In genomic region chr3:36310642-36311267, GRCm38 (mm10) we compare ENCODE assay signal across 12 mouse cellular contexts.
DNase-seq lines count a peak whose midpoint lies in the region; ATAC-seq and TF ChIP-seq lines count a peak whose summit lies in the region.
"Had no signal": no experiment of that assay in that cellular context is flagged by ENCODE, and none has a peak within 500 bp of the region (broad histone marks: within the 10 kb centered on the region; RNA-seq: fewer than 3 reads in every experiment).

No protein-coding gene starts in this region.

- H3K36me3 ChIP-seq in heart, embryonic 14.5 days (ENCODE audit: control insufficient read depth, insufficient read depth, low read length): no peaks in the 10 kb centered on the region
- no peaks in the 10 kb centered on the region for H3K36me3 ChIP-seq in hindbrain, embryonic 13.5 days
- no peaks in the 10 kb centered on the region for H3K36me3 ChIP-seq in midbrain, embryonic 15.5 days (replicated peaks)
- H3K36me3 ChIP-seq in thymus, adult 2 months (ENCODE audit: control insufficient read depth, insufficient read depth, low read length): no peaks in the 10 kb centered on the region

- ATAC-seq in heart, embryonic 14.5 days (ENCODE audit: insufficient number of reproducible peaks, insufficient read depth, low FRiP score, low read depth): no peak
- ATAC-seq in hindbrain, embryonic 13.5 days (ENCODE audit: low FRiP score): no peak
- peak; percentile 69 for ATAC-seq in midbrain, embryonic 15.5 days (replicated peaks)
- no peak for ATAC-seq in CD4-positive, CD25-positive, alpha-beta regulatory T cell, adult 4 months
- no peak for ATAC-seq in erythroid progenitor cell, adult 5-6 weeks (replicated peaks; ENCODE audit: low FRiP score, poor library complexity, severe bottlenecking)

- peak overlapping the region; percentile 25; the same call in 1 of the 2 replicates for H3K9ac ChIP-seq in heart, embryonic 14.5 days (ENCODE audit: low read length)
- no peak overlapping the region for H3K9ac ChIP-seq in hindbrain, embryonic 13.5 days
- no peak overlapping the region for H3K9ac ChIP-seq in midbrain, embryonic 15.5 days

- no peak for DNase-seq in heart, adult 11 months
- peak; percentile 40 for DNase-seq in embryo, embryonic 9.5 days (ENCODE audit: extremely low spot score)
- no peak for DNase-seq in thymus, adult 2 months
- DNase-seq: cerebellum, postnatal 25 days; gastrocnemius, postnatal 10 days; lung, adult 2 months had no signal

- TF ChIP-seq POLR2A in thymus, adult 2 months (IDR thresholded peaks at IDR 0.05; ENCODE audit: control insufficient read depth, extremely low read depth, insufficient read depth, low read length, poor library complexity): no peak

- no peaks in the 10 kb centered on the region for H3K4me1 ChIP-seq in heart, embryonic 14.5 days (ENCODE audit: control insufficient read depth in 2 of 2, insufficient read depth in 2 of 2, low read length in 2 of 2)
- H3K4me1 ChIP-seq in hindbrain, embryonic 13.5 days (replicated peaks): peaks cover 4% of the 10 kb centered on the region; the same call in 1 of the 2 replicates
- peaks cover 6% of the 10 kb centered on the region for H3K4me1 ChIP-seq in midbrain, embryonic 15.5 days
- no peaks in the 10 kb centered on the region for H3K4me1 ChIP-seq in thymus, adult 2 months (replicated peaks; ENCODE audit: control insufficient read depth, insufficient read depth, low read length)

- 5% methylated on average over 9 of the region's 9 CpGs for WGBS in heart, embryonic 14.5 days
- WGBS in hindbrain, embryonic 13.5 days: under 1% methylated on average over 9 of the region's 9 CpGs
- under 1% methylated on average over 9 of the region's 9 CpGs for WGBS in midbrain, embryonic 15.5 days
- WGBS in thymus, adult 2 months: 26% methylated on average over 9 of the region's 9 CpGs

- 0 out of 2 replicates have a peak, but pooled peaks cover 2% of the 10 kb centered on the region for H3K9me3 ChIP-seq in heart, embryonic 14.5 days (ENCODE audit: control insufficient read depth, low read length)
- no peaks in the 10 kb centered on the region for H3K9me3 ChIP-seq in hindbrain, embryonic 13.5 days
- H3K9me3 ChIP-seq in midbrain, embryonic 15.5 days: no peaks in the 10 kb centered on the region

- peak overlapping the region; percentile 53 for H3K4me2 ChIP-seq in heart, embryonic 14.5 days (ENCODE audit: low read length)
- peak overlapping the region; percentile 43 for H3K4me2 ChIP-seq in hindbrain, embryonic 13.5 days
- H3K4me2 ChIP-seq in midbrain, embryonic 15.5 days: peak overlapping the region; percentile 38

- no peak overlapping the region for H3K27ac ChIP-seq in heart, embryonic 14.5 days (replicated peaks in 1 of 2; ENCODE audit: control insufficient read depth in 1 of 2, insufficient read depth in 1 of 2, low read depth in 2 of 2, low read length in 2 of 2)
- no peak overlapping the region for H3K27ac ChIP-seq in hindbrain, embryonic 13.5 days
- H3K27ac ChIP-seq in midbrain, embryonic 15.5 days: no peak overlapping the region
- no peak overlapping the region for H3K27ac ChIP-seq in thymus, adult 2 months (ENCODE audit: control insufficient read depth, insufficient read depth, low read length)
- H3K27ac ChIP-seq: layer of hippocampus, adult 2 months had no signal

- 0 out of 4 replicates have a peak overlapping the region, but pooled peaks of 1 of the 2 experiments have one; percentile 18 for H3K4me3 ChIP-seq in heart, embryonic 14.5 days (ENCODE audit: control insufficient read depth in 1 of 2, insufficient read depth in 1 of 2, low read depth in 1 of 2, low read length in 2 of 2)
- H3K4me3 ChIP-seq in hindbrain, embryonic 13.5 days: no peak overlapping the region
- 0 out of 2 replicates have a peak overlapping the region, but pooled peaks have one; percentile 9 for H3K4me3 ChIP-seq in midbrain, embryonic 15.5 days
- H3K4me3 ChIP-seq in thymus, adult 2 months (ENCODE audit: control insufficient read depth, insufficient read depth, low read length): no peak overlapping the region
- H3K4me3 ChIP-seq: layer of hippocampus, adult 2 months had no signal

- H3K27me3 ChIP-seq in heart, embryonic 14.5 days (ENCODE audit: control insufficient read depth, insufficient read depth, low read length): no peaks in the 10 kb centered on the region
- H3K27me3 ChIP-seq in hindbrain, embryonic 13.5 days: no peaks in the 10 kb centered on the region
- H3K27me3 ChIP-seq in midbrain, embryonic 15.5 days (replicated peaks): no peaks in the 10 kb centered on the region
- no peaks in the 10 kb centered on the region for H3K27me3 ChIP-seq in thymus, adult 2 months (ENCODE audit: control insufficient read depth, insufficient read depth, low read length)

- TF ChIP-seq CTCF in thymus, adult 2 months (IDR thresholded peaks at IDR 0.05; ENCODE audit: borderline replicate concordance, control insufficient read depth, extremely low read depth, insufficient read depth, low read length, poor library complexity): no peak
